Mouse (Mus musculus) heart, postnatal 4 days (tissue): ENCODE measurements around the gene Ccdc116. TPM values are rescaled to one million over a fixed set of nuclear protein-coding genes. Genes with fewer than 3 reads are reported as not detected.

ENCODE experiments used
- DNase-seq: peaks from one replicate; pipeline ENCODE4 v3.0.0; 2021
- microRNA-seq, 2 experiments: library from miRNA; unstranded; fragments of <30 nt; microRNA quantifications; one replicate each; pipeline ENCODE4 v1.2.0; 2021 to 2022
- total RNA-seq, 2 experiments: library from RNA; stranded (reverse); gene quantifications; 2 replicates each; pipeline ENCODE4 v1.2.3; 2021

The Ccdc116 gene
- total RNA-seq, 2 experiments from 2014 or later: 0.26 to 0.32 TPM

DNA sequence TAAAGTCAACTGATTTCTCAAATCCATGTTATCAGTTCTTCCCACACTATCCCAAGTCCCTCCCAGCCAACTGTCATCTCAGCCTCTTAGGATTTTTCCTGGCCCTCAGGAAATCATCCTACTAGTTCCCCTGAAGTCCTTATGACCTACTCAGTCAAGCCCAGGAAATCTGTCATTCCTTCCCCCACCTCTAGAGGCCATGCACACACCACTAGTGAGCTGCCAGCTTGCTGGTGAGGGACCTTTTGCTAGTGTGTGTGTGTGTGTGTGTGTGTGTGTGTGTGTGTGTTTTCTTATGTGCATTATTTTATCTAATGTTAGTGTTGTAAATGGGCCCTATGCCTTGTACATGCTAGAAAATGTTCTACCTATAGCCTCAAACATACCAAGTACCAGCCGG lies 19.7 kb downstream of the Ccdc116 start:
- DNase-seq: peak; percentile 62

DNA sequence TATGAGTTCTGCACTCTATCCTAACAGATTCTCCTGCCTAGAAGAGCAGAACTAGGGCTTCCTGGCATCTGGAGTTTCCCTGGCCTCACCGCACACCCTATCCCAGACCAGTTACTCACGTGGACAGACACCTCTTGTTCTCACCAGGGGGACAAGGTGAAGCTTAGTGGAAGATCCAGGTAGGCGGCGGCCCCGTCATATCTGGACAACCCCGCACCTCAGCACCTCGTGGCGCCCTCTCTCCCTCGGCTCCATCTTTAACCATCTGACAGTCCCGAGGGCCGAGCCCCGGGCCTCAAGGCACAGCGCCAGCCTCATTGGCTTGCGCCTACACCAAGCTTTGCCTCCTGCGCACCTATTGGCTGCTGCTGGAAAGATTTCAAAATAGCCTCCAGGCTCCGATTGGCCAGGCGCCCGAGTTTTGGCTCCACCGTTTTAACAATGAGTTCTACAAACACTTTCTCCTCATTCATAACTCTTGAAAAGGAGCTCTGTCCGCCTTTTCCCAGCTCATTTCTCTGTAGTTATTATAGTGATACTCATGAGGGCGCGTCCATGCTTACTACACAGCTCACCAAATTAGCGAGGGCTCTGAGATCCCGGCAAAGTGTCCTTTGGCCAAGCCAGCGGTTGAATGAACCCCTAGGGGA lies 22.0 kb downstream of the Ccdc116 start, which contains the start of gene 2610318N02Rik:
TSS of gene 2610318N02Rik (minus strand) at position 297 of the 650 bp plus-strand sequence.
- DNase-seq: peak; percentile 79

DNA sequence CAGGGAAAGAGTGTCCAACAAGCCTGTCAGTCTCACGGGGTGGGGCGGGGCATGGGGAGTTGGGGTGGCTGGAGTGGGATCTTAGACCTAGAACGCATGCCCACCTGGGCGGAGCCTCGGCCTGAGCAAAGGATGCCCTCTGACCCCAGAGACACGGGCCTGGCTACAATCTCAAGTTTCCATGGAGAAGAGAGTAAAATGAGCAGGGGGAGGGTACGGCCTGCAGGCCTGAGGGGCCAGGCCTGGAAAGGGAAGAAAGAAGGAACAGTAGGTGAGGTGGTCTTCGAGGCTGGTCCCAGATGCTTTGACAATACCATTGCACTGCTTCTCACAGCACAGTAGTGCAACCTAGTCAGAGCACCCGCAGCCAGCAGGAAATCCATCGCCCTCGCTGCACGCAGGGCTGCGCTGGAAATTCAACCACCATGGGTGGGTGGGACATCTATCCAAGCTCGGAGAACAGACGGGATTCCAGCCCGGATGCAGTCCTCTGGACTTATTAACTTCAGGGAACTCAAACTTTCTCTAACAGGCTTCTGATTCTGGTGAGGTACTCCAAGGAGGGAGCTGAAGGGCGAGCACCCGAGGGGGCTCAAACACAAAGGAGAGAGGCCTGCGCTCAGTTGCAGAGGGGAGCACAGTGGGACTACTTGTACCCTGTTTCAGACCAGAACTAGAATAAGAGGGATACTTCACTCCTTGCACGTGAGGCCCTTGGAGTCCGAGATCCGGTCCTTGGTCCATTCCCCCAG lies 22.7 kb downstream of the Ccdc116 start:
- no peak for DNase-seq

DNA sequence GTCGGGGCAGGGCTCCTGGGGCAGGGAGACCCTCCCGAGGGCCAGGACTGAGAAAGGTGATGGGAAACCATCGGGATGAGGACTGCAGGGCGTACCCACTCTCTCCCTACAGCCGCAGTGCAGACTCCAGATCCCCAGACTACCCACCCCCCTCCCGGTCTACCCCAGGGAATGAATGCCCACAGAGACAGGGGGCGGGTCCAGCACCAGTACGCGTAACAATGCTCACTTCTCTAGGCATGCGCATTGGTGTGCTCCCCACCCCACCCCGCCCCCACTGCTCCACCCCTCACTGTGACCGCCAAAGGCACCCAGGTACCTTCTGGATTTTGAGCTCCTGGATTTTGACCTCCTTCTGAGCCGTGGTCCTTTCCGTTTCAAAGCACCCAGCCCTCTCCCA lies 25.5 kb downstream of the Ccdc116 start:
- no peak for DNase-seq

GRCm38 (mm10) chr16:17117309-17117799 lies 29.7 kb downstream of the Ccdc116 start:
- DNase-seq: no peak

DNA sequence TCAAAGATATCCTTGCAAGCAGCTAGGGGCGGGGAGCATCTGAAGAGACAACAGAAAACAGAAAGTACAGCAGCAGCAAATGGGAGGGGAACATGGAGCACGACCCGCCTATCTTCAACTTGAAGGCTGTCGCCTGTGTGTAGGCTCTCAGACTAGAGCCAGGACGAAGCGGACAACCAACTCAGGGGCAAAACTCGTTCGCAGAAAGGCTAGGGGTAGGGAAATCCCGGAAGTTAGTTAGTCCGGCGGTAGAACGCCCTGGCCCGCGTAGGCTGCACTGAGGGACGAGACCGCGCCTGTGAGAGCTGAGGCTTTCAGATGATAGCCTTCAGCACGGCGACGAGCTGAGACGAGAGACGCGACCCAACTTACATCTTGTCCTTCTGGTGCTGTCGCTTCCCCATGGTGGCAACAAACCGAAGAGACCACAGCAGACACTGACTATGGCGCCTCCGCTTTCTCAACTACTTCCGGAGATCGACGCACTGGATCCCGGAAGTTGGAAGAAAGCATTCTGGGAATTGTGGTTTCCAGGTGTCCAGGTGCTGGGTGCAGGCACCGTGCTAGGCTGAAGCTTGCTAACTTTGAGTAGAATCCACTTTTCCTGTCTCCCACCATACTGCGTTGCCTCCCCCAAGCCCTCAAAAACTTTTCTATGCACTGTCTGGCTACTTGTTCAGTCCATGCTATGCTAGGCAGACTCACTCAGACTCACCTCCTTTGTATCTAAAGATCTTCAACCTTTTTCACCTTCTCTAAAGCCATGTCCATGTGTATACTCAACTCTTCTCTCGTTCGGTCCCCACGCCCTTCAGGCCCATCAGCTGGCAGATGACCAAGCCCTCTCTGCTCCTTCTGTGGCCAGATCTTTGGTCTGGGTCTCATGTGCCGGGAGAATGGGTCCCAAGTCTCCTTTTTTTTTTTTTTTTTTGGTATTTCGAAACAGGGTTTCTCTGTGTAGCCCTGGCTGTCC lies 36.0 kb downstream of the Ccdc116 start, which contains the start of gene Ppil2:
TSS of gene Ppil2 (minus strand) at position 487 of the 973 bp plus-strand sequence.
- peak; percentile 63 for DNase-seq

DNA sequence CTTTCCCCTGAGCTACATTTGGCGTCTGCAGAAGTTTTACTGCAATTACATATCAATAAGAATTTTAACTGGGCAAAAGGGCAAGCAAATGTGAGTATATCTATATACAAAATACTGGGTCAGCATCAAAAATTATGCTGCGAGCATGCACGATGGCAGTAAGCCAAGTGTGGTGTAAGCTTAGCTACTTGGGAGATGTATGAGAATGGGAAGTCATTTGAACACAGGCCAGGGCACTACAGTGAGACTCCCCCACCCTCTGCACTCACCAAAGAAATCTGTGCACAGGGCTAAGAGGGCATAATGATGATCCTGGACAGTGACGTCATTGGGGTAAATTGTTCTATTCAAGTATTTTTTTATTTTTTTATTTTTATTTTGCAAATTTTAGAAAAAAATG lies 42.4 kb downstream of the Ccdc116 start:
- no peak for DNase-seq

DNA sequence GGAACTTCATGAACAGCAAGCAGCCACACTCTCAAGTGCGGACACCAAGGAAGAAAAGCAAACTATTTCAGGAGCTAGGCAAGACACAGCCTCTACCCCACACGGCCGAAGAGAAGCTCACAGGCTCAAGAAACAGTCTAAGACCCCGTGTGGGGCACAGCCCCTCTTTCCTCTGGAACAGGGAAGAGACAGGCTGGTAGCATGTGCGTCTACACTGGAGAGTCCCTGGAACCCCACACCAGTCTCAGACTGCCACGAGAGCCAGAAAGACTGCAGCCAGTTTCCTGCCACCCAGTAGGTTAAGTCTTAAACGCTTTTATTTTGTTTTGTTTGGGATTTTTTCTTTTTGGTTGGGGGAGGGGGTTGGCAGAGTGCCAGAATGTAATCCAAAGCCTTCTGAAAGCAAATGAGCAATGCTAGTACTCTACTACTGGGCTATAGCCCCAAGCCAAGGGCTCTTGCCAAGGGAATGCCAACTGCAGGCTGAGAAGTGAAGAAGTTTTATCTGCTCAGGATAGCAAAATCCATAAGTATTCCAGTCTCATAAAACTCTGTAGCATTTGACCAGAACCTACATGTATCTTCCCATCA lies 44.3 kb downstream of the Ccdc116 start:
- DNase-seq: peak; percentile 20

DNA sequence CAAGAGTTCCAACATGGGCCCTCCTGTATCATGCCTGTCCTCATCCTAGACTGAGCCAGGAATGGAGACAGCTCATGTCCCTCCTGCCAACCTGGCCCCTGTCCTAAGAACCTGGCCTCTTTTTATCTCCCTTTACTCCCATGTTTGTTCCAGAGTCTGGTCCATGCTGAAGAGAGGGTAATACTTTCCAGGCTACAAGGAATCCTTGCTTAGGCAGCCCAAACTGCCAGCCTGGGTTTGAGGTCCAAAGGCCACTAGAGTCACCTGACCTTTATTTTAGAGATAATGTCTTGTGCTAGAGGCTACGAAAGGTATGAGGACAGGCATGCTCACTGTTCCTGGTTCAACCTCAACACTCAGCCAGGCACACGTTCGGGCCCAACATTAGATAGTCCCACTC lies 50.1 kb downstream of the Ccdc116 start:
- no peak for DNase-seq

Small RNAs within 50 kb of the gene (microRNA-seq; reads per million reads assigned to microRNA genes)
- gene Mir130b (1,079 to 1,230 reads per million in 2 experiments), gene Mir301b (22.3 to 40.1 reads per million in 2 experiments)

Other genes with a start within 250 kb of the Ccdc116 start
- gene Mapk1, start 163.8 kb downstream of the Ccdc116 start, total RNA-seq: 100 to 1,000 TPM; 128 to 135 TPM
- gene Ypel1, start 77.5 kb downstream of the Ccdc116 start, total RNA-seq: 1 to 10 TPM; 6.3 to 6.9 TPM
- gene Ppil2, start 36.0 kb downstream of the Ccdc116 start, total RNA-seq: 10 to 100 TPM; 49.0 to 52.5 TPM
- gene 2610318N02Rik, start 22.1 kb downstream of the Ccdc116 start, total RNA-seq: 1 to 10 TPM; 4.1 to 4.3 TPM
- gene Sdf2l1, start 14.8 kb downstream of the Ccdc116 start, total RNA-seq: 10 to 100 TPM in 1 of 2 experiments, 1 to 10 TPM in 1; 8.2 to 10.5 TPM
- 1 to 10 TPM; 1.9 to 2.9 TPM for gene Ydjc, start 2.6 kb downstream of the Ccdc116 start, total RNA-seq
- 100 to 1,000 TPM; 154 to 157 TPM for gene Ube2l3, start 55.4 kb upstream of the Ccdc116 start, total RNA-seq
- under 1 TPM; 0.43 TPM for gene Rimbp3, start 61.4 kb upstream of the Ccdc116 start, total RNA-seq
- 1 to 10 TPM; 7.0 to 7.1 TPM for gene Hic2, start 86.3 kb upstream of the Ccdc116 start, total RNA-seq
- gene Tmem191c, start 128.8 kb upstream of the Ccdc116 start, total RNA-seq: 1 to 10 TPM; 6.3 to 7.9 TPM
- gene Serpind1, start 184.1 kb upstream of the Ccdc116 start, total RNA-seq: 1 to 10 TPM; 3.3 to 3.7 TPM